Mouse (Mus musculus) megakaryocyte, embryonic 14.5 days (primary cell): ENCODE results near the gene Rab11b.

Source experiments
- FLI1 ChIP-seq: IDR thresholded peaks from 2 replicates; pipeline ENCODE4 v1.6.1; 2012; ENCODE audit warnings: low read length, inconsistent platforms, mixed read lengths
- GATA1 ChIP-seq: IDR thresholded peaks from 3 replicates; pipeline ENCODE4 v1.6.1; 2012; ENCODE audit warnings: mixed read lengths, low read length, inconsistent platforms, borderline replicate concordance

DNA sequence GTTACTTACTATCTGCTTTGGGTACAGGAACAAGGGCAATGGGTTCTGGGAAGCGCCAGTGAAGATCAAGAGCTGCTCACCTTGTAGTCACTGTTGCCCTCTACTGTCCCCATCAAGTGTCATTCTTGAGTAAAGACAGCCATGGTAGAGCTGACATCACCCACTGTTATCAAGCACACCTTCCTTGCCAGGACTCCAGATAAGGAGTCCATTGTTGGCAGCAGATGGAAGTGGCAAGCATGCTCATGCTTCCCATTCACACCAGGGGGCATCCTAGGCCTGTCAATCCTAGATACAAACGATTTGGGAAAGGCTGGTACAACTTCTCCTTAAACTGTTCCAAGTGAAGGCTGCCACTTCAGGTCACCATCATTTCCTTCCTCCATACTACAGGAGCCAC is 14.3 kb downstream of the Rab11b start:
- TF ChIP-seq GATA1 (no peak), FLI1 (no peak)
